Mouse (Mus musculus) bone marrow, adult 2 months (tissue): ENCODE data around the gene Oprd1. TPM values are rescaled to one million over a fixed set of nuclear protein-coding genes. Genes with fewer than 3 reads are reported as not detected.

ENCODE experiments used
- H3K27ac ChIP-seq: fragments of 200-500 bp; 2 replicates; pipeline ENCODE4 v1.5.1; 2012; ENCODE audit warnings: low read depth, mild to moderate bottlenecking, control low read depth, inconsistent platforms, low read length; ENCODE audit not compliant: control insufficient read depth, poor library complexity, insufficient read depth
- H3K4me1 ChIP-seq: fragments of 200-500 bp; 2 replicates; pipeline ENCODE4 v1.6.1; 2011; ENCODE audit warnings: low read length; ENCODE audit not compliant: control insufficient read depth, insufficient read depth
- H3K4me3 ChIP-seq: fragments of 200-500 bp; replicated peaks from 2 replicates; pipeline ENCODE3; 2011; ENCODE audit warnings: mild to moderate bottlenecking, low read depth, low read length, control low read depth; ENCODE audit not compliant: control insufficient read depth
- CTCF ChIP-seq: fragments of 200-500 bp; IDR thresholded peaks from 2 replicates; pipeline ENCODE4 v1.5.1; 2011; ENCODE audit warnings: low read length, control low read depth; ENCODE audit not compliant: control insufficient read depth, insufficient read depth
- POLR2A ChIP-seq: fragments of 200-500 bp; IDR thresholded peaks from 2 replicates; pipeline ENCODE4 v1.6.1; 2011; ENCODE audit warnings: low read depth, mild to moderate bottlenecking, control low read depth, low read length, borderline replicate concordance; ENCODE audit not compliant: control insufficient read depth
- WGBS: fragments of 180-500 bp; shearing (Covaris S2); methylation state at CpG from one replicate; pipeline ENCODE4 v1.1.7; 2018; 5-methylcytosine and 5-hydroxymethylcytosine counted together
- polyA plus RNA-seq: library from polyadenylated mRNA; stranded (reverse); fragments of >200 nt; gene quantifications from 2 replicates; pipeline ENCODE4 v1.2.4, GENCODE M21; 2011; ENCODE audit warnings: low replicate concordance; ENCODE audit not compliant: missing spikeins, insufficient read depth, insufficient read length

The Oprd1 gene
- polyA plus RNA-seq, 1 experiment: not detected

DNA sequence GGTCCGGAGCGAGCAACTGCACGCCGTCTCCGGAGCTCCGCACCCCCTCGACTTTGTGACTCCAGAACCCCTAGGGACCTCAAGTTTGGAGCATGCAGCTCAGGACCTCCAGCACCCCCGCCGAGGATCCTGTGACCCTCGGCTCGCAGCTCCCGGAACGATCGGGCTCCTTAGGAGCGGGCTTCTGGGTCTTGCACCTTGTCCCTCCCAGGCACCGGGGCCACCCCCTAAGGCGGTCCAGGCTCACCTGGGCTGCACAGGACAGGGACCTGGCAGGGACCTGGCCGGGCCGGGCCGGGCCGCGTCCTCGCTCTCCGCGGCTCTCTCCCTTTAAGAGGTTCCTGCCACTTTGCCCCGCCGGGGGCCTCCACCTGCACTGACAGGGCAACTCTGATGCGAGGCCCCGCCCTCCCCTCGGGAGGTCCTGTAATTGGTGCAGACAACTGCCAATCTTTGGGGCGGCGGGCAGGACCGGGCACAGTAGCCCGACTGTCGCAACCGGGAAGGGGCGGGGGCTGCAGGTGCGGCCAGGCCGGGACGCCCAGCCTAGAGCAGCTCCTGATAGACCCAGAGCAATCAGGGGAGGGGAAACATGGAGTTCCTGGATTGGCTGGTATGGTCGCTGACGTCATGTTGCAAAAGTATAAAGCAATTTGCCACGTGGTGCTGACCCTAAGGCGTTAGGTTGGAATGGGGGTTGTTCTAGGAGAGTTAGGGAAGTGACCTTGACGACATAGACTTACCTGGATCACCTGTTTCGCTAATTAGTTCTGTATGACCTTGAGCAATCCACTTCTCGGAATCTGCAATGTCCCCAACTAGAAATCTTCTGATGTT lies 69.1 kb downstream of the Oprd1 start, which contains the start of gene Epb41:
Epb41 (minus strand) TSS at position 389 of the 837 bp plus-strand sequence.
- peak within 1 kb of the TSS; percentile 69 for H3K4me3 ChIP-seq
- 2% methylated on average over 47 of the region's 47 CpGs for WGBS
- H3K27ac ChIP-seq: peak within 1 kb of the TSS; percentile 96
- TF ChIP-seq CTCF: no peak
- TF ChIP-seq POLR2A: peak; percentile 81
- peaks cover 3% of the 10 kb centered on the region; the same call in 1 of the 2 replicates for H3K4me1 ChIP-seq

DNA sequence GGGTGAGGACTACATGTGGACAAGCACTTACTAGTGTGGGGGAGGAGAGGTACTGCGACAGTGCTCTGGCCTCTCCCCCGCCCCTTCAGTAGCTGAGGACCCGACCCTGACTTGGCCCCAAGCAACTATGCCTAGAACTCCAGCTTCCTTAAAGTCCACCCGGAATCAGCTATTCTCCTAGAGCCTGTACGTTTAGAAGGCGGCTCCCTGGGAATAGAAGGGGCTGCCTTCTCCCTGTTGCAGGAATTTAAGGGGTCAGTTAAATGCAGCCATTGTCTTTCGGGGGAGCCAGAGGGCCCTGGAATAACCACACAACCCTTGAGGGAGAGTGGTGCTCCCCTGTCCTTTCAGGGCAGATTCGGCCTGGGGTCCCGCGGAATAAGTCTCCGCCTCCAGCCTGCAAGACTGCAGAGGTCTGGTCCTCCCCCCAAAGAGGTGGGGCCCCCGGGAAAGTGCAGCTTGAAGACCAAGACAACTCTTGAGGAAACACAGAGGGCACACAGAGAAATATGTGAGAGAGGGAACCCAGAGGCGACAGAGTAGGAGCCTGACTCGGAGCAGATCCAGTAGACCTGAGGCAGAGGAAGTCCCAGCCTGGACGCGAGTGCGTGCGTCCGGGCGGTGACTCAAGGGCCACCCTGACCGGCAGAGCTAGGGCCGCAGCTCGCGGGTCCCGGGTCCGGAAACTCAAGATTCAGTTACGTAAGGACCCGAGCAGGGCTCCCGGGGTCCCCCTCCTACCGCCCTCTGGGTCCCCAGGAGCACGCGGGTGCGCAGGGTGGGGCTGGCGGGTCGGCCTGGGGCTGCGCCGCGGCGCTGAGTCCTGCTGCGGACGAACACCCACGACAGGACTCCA lies 70.0 kb downstream of the Oprd1 start, which contains the start of gene Gm10300:
Gm10300 (plus strand) TSS at position 621 of the 856 bp plus-strand sequence.
- Histone ChIP-seq H3K4me3 (peak within 1 kb of the TSS; percentile 69), H3K27ac (peak within 1 kb of the TSS; percentile 93), H3K4me1 (peaks cover 3% of the 10 kb centered on the region; the same call in 1 of the 2 replicates)
- WGBS: under 1% methylated on average over 42 of the region's 42 CpGs
- TF ChIP-seq POLR2A: 0 out of 2 replicates have a peak, but pooled peaks have one; percentile 25
- no peak for TF ChIP-seq CTCF

DNA sequence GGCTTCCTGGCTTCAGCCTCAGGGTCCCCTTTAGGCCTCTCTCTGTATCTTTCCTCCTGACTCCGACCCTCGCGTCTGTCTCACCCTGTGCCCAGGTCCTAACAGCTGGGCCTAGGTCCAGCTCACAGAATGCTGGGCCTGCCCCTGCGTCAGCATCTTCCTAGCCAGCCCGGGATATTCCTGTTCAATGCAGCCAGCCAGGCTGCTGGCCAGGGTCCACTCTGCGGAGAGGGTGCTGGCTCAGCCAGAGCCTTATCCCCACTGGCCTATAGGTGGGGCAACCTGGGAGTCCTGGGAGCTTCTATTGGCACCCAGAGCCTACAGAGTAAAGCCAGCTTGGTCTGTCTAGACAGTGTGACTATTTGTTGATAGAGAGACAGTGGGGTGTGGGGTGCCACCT lies 71.3 kb downstream of the Oprd1 start:
- TF ChIP-seq CTCF (no peak), POLR2A (no peak)
- WGBS: 93% methylated on average over 6 of the region's 6 CpGs
- peak overlapping the region; percentile 35 for H3K27ac ChIP-seq
- peak overlapping the region; percentile 69 for H3K4me3 ChIP-seq
- peaks cover 3% of the 10 kb centered on the region; the same call in 1 of the 2 replicates for H3K4me1 ChIP-seq

DNA sequence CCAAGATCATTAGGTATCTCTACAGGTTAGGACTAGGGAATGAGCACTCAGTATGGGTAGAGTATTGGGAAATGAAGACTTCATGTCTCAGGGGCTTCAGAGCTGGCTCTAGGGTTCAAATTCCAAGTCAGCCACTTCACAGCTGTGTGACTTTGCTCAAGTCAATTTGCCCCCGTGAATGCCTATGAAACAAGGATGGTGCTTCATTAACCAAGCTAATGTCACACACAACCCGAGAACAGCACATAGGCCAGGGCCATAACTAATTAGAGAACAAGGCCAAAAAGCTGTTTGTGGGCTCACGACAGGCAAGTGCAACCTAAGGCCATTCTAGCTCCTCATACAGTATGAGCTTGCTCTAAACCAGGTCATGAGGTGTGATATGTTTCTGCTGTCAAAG lies 72.1 kb downstream of the Oprd1 start:
- TF ChIP-seq POLR2A: no peak
- TF ChIP-seq CTCF: no peak
- WGBS: 83% methylated on average over 3 of the region's 3 CpGs
- Histone ChIP-seq H3K27ac (no peak overlapping the region), H3K4me3 (peak overlapping the region; percentile 38), H3K4me1 (peaks cover 3% of the 10 kb centered on the region; the same call in 1 of the 2 replicates)

DNA sequence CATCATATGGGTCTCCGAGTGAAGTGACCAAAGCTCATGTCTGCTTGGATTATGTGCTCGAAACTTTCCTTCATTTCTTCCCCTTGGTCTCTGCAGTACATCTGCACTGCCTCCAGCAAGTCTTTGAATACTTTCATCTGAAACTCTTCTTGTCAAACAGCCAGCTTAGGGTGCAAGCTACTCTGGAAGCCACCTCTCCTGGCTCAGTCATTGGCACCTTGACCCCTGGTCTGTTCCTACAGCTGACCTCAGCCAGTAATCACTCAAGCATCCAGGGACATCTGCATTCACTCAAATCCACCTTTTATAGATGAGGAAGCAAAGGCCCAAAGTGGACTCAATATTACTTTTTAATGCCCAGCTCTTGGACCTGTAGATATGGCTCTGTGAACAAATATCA lies 72.6 kb downstream of the Oprd1 start:
- Histone ChIP-seq H3K4me1 (peaks cover 4% of the 10 kb centered on the region; the same call in 1 of the 2 replicates), H3K27ac (no peak overlapping the region), H3K4me3 (no peak overlapping the region)
- no peak for TF ChIP-seq CTCF
- no peak for TF ChIP-seq POLR2A
- 91% methylated on average over 2 of the region's 2 CpGs for WGBS

DNA sequence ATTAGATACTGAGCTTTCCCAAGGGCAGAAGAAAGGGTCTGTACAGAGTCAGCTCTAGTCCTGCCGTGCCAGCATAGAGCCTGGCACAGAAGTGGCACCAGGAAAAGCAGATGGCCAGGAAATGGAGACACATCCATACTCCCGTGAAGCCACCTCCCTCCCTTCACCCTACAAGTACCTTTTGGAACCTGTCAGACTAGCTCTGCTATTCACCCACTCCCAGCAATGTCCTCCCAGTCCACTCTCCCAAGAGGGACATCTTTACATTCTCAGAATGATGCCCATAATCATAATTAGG lies 76.4 kb downstream of the Oprd1 start:
- Histone ChIP-seq H3K4me1 (peaks cover 5% of the 10 kb centered on the region), H3K27ac (peak overlapping the region; percentile 14; the same call in 1 of the 2 replicates), H3K4me3 (no peak overlapping the region)
- TF ChIP-seq CTCF: no peak
- no peak for TF ChIP-seq POLR2A
- 58% methylated on average over 2 of the region's 2 CpGs for WGBS

DNA sequence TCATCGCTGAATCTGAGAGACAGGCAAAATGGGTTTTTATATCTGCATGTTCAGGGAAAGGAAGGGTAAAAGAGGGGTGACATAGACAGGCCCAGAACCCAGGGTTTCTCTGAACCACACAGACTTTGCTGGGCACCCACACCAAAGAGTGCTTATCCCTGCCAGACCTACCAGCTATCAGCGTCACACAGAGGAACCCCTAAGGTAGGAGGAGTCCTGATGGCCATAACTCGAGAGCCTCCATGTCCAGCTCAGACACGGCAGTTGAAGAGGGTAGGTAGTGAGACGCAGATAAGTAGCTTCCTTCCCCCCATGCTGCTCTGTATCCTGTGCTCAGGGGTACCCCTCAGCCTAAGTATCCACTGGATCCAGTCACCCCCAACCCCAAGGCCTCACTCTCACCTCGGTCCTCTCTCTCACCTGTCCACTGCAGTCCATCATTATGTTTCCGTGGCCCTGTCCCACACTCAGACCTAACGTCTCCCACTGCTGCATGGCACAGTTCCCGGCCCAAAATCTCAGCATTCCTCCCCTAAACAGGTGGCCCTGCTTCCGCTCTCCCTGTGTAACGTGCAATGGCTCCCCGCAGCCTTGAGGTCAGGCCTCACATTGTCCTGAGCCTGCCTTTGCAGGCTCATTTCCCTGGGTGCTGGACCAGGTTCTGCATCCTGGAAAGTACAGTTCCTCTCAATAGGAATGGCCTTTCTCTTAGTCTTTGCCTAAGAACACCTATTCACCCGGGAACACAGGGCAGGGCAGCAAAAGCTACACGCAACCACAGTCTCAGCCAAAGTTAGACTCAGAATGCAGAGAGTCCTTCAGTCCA lies 77.0 kb downstream of the Oprd1 start:
- WGBS: 79% methylated on average over 14 of the region's 14 CpGs
- TF ChIP-seq CTCF (no peak), POLR2A (no peak)
- H3K27ac ChIP-seq: peak overlapping the region; percentile 14; the same call in 1 of the 2 replicates
- peaks cover 5% of the 10 kb centered on the region for H3K4me1 ChIP-seq
- H3K4me3 ChIP-seq: no peak overlapping the region
